Mouse (Mus musculus) liver, embryonic 18 days (tissue): Measurements from ENCODE around the gene Ubl7. TPM values are rescaled to one million over a fixed set of nuclear protein-coding genes. Genes with fewer than 3 reads are reported as not detected.

Experiments used
- polyA plus RNA-seq: library from polyadenylated mRNA; depleted of rRNA; stranded (reverse); fragments of >200 nt; gene quantifications from 2 replicates; pipeline ENCODE4 v1.2.3, GENCODE M21; 2012; rRNA removed

Ubl7 gene
- polyA plus RNA-seq: 27.1 and 27.2 TPM in 2 replicates

GRCm38 (mm10) chr9:57910254-57911160 lies at the start of gene Ubl7:
TSS of gene Ubl7 (plus strand) at chr9:57910979.

GRCm38 (mm10) chr9:57939431-57940348 lies 28.9 kb downstream of the Ubl7 start, which contains the start of gene Sema7a:
TSS of gene Sema7a (plus strand) at chr9:57940112.

Other genes starting within 250 kb of the Ubl7 start
- gene Cyp1a2, start 227.3 kb upstream of the Ubl7 start, polyA plus RNA-seq: 1.4 and 1.8 TPM in 2 replicates
- 0.13 and 0.59 TPM in 2 replicates for gene Cyp1a1, start 223.1 kb upstream of the Ubl7 start, polyA plus RNA-seq
- gene Edc3, start 202.4 kb upstream of the Ubl7 start, polyA plus RNA-seq: 7.6 and 9.2 TPM in 2 replicates
- gene Clk3, start 145.1 kb upstream of the Ubl7 start, polyA plus RNA-seq: 91.3 and 101 TPM in 2 replicates
- gene Arid3b, start 74.2 kb upstream of the Ubl7 start, polyA plus RNA-seq: 5.8 and 7.6 TPM in 2 replicates
- 0.35 and 0.37 TPM in 2 replicates for gene Sema7a, start 29.1 kb downstream of the Ubl7 start, polyA plus RNA-seq
- gene Cyp11a1, start 95.4 kb downstream of the Ubl7 start, polyA plus RNA-seq: 0.13 and 0.22 TPM in 2 replicates
- gene Stra6, start 152.8 kb downstream of the Ubl7 start, polyA plus RNA-seq: not detected in 2 replicates
- not detected in 2 replicates for gene Ccdc33, start 207.8 kb downstream of the Ubl7 start, polyA plus RNA-seq